Mouse (Mus musculus): ENCODE measurements around the gene Snap25. TPM values are rescaled to one million over a fixed set of nuclear protein-coding genes. Genes with fewer than 3 reads are reported as not detected.

Gene Snap25
- polyA plus RNA-seq, 1 experiment from 2014 or later = 192 TPM

- H3K36me3 ChIP-seq = peaks cover 31% of the 10 kb centered on the region
- H3K27ac ChIP-seq (replicated peaks) = no peak overlapping the region
- no peaks in the 10 kb centered on the region for H3K4me1 ChIP-seq (replicated peaks)
- H3K9me3 ChIP-seq = no peaks in the 10 kb centered on the region
- H3K9ac ChIP-seq = no peak overlapping the region
- no peak overlapping the region for H3K4me2 ChIP-seq
- no peaks in the 10 kb centered on the region for H3K27me3 ChIP-seq
- 92% methylated on average over 4 of the region's 4 CpGs for WGBS
- no peak overlapping the region for H3K4me3 ChIP-seq
- ATAC-seq (ENCODE audit: low read depth) = no peak
Measured at GRCm38 (mm10) chr2:136784310-136784709, 71.1 kb downstream of the Snap25 start.

GRCm38 (mm10) chr2:136788379-136788778, 75.1 kb downstream of the Snap25 start:
- no peak overlapping the region for H3K9ac ChIP-seq
- H3K4me2 ChIP-seq = no peak overlapping the region
- H3K4me1 ChIP-seq (replicated peaks) = no peaks in the 10 kb centered on the region
- no peaks in the 10 kb centered on the region for H3K9me3 ChIP-seq
- H3K36me3 ChIP-seq = 0 out of 2 replicates have a peak, but pooled peaks cover 7% of the 10 kb centered on the region
- no peak overlapping the region for H3K4me3 ChIP-seq
- no peaks in the 10 kb centered on the region for H3K27me3 ChIP-seq
- no peak for ATAC-seq (ENCODE audit: low read depth)
- 71% methylated on average over 4 of the region's 4 CpGs for WGBS
- no peak overlapping the region for H3K27ac ChIP-seq (replicated peaks)

GRCm38 (mm10) chr2:136796518-136796917, 83.3 kb downstream of the Snap25 start:
- Histone ChIP-seq H3K36me3 (no peaks in the 10 kb centered on the region), H3K9ac (no peak overlapping the region), H3K9me3 (no peaks in the 10 kb centered on the region), H3K4me1 (replicated peaks) (no peaks in the 10 kb centered on the region), H3K4me2 (no peak overlapping the region), H3K4me3 (no peak overlapping the region), H3K27me3 (no peaks in the 10 kb centered on the region), H3K27ac (replicated peaks) (no peak overlapping the region)
- no peak for ATAC-seq (ENCODE audit: low read depth)
- 93% methylated on average over 1 of the region's 1 CpGs for WGBS

GRCm38 (mm10) chr2:136798887-136799430, 85.7 kb downstream of the Snap25 start:
- H3K9me3 ChIP-seq = no peaks in the 10 kb centered on the region
- 73% methylated on average over 2 of the region's 2 CpGs for WGBS

GRCm38 (mm10) chr2:136801102-136801501, 87.8 kb downstream of the Snap25 start:
- no peaks in the 10 kb centered on the region for H3K36me3 ChIP-seq
- H3K4me2 ChIP-seq = no peak overlapping the region
- no peak overlapping the region for H3K27ac ChIP-seq (replicated peaks)
- ATAC-seq (ENCODE audit: low read depth) = no peak
- H3K27me3 ChIP-seq = no peaks in the 10 kb centered on the region
- no peaks in the 10 kb centered on the region for H3K4me1 ChIP-seq (replicated peaks)
- H3K9ac ChIP-seq = no peak overlapping the region
- H3K9me3 ChIP-seq = no peaks in the 10 kb centered on the region
- H3K4me3 ChIP-seq = no peak overlapping the region

More at GRCm38 (mm10) chr2:136798887-136799430, 85.7 kb downstream of the Snap25 start:
- H3K4me1 ChIP-seq (replicated peaks) = no peaks in the 10 kb centered on the region
- no peak for ATAC-seq (ENCODE audit: low read depth)
- H3K4me3 ChIP-seq = no peak overlapping the region
- H3K4me2 ChIP-seq = no peak overlapping the region
- no peaks in the 10 kb centered on the region for H3K27me3 ChIP-seq
- H3K27ac ChIP-seq (replicated peaks) = no peak overlapping the region
- H3K9ac ChIP-seq = no peak overlapping the region
- H3K36me3 ChIP-seq = no peaks in the 10 kb centered on the region

- ATAC-seq (ENCODE audit: low read depth) = no peak
- Histone ChIP-seq H3K4me1 (replicated peaks) (no peaks in the 10 kb centered on the region), H3K4me3 (no peak overlapping the region), H3K9me3 (no peaks in the 10 kb centered on the region), H3K9ac (no peak overlapping the region), H3K27me3 (no peaks in the 10 kb centered on the region), H3K27ac (replicated peaks) (no peak overlapping the region), H3K36me3 (no peaks in the 10 kb centered on the region), H3K4me2 (no peak overlapping the region)
- 84% methylated on average over 3 of the region's 3 CpGs for WGBS
Measured at GRCm38 (mm10) chr2:136802076-136802475, 88.8 kb downstream of the Snap25 start.

GRCm38 (mm10) chr2:136803142-136803541, 89.9 kb downstream of the Snap25 start:
- Histone ChIP-seq H3K9me3 (no peaks in the 10 kb centered on the region), H3K9ac (no peak overlapping the region), H3K4me2 (no peak overlapping the region), H3K27me3 (no peaks in the 10 kb centered on the region), H3K4me1 (replicated peaks) (no peaks in the 10 kb centered on the region), H3K36me3 (no peaks in the 10 kb centered on the region), H3K27ac (replicated peaks) (no peak overlapping the region), H3K4me3 (no peak overlapping the region)
- no peak for ATAC-seq (ENCODE audit: low read depth)
- 92% methylated on average over 7 of the region's 7 CpGs for WGBS

GRCm38 (mm10) chr2:136807992-136808726, 94.9 kb downstream of the Snap25 start:
- Histone ChIP-seq H3K4me3 (no peak overlapping the region), H3K36me3 (no peaks in the 10 kb centered on the region), H3K27ac (replicated peaks) (no peak overlapping the region), H3K4me1 (replicated peaks) (no peaks in the 10 kb centered on the region), H3K9me3 (no peaks in the 10 kb centered on the region), H3K9ac (no peak overlapping the region), H3K4me2 (no peak overlapping the region), H3K27me3 (no peaks in the 10 kb centered on the region)
- WGBS = 63% methylated on average over 8 of the region's 8 CpGs
- no peak for ATAC-seq (ENCODE audit: low read depth)

- no peaks in the 10 kb centered on the region for H3K27me3 ChIP-seq
- ATAC-seq (ENCODE audit: low read depth) = no peak
- H3K4me1 ChIP-seq (replicated peaks) = no peaks in the 10 kb centered on the region
- H3K4me2 ChIP-seq = no peak overlapping the region
- no peak overlapping the region for H3K4me3 ChIP-seq
- H3K9me3 ChIP-seq = no peaks in the 10 kb centered on the region
- 97% methylated on average over 1 of the region's 1 CpGs for WGBS
- no peak overlapping the region for H3K27ac ChIP-seq (replicated peaks)
- no peak overlapping the region for H3K9ac ChIP-seq
- no peaks in the 10 kb centered on the region for H3K36me3 ChIP-seq
Measured at GRCm38 (mm10) chr2:136811331-136811730, 98.1 kb downstream of the Snap25 start.

GRCm38 (mm10) chr2:136816717-136817400, 103.6 kb downstream of the Snap25 start:
- ATAC-seq (ENCODE audit: low read depth) = no peak; the same call in 1 of the 2 replicates
- H3K36me3 ChIP-seq = no peaks in the 10 kb centered on the region
- no peak overlapping the region for H3K4me2 ChIP-seq
- no peaks in the 10 kb centered on the region for H3K4me1 ChIP-seq (replicated peaks)
- H3K27me3 ChIP-seq = no peaks in the 10 kb centered on the region
- 63% methylated on average over 9 of the region's 9 CpGs for WGBS
- H3K9ac ChIP-seq = no peak overlapping the region
- no peak overlapping the region for H3K4me3 ChIP-seq
- H3K9me3 ChIP-seq = no peaks in the 10 kb centered on the region
- no peak overlapping the region; the same call in 1 of the 2 replicates for H3K27ac ChIP-seq (replicated peaks)

GRCm38 (mm10) chr2:136823751-136824716, 110.8 kb downstream of the Snap25 start:
- no peak overlapping the region for H3K4me3 ChIP-seq
- H3K36me3 ChIP-seq = no peaks in the 10 kb centered on the region
- 56% methylated on average over 5 of the region's 5 CpGs for WGBS
- H3K9me3 ChIP-seq = no peaks in the 10 kb centered on the region
- ATAC-seq (ENCODE audit: low read depth) = no peak
- H3K27ac ChIP-seq (replicated peaks) = no peak overlapping the region
- H3K27me3 ChIP-seq = no peaks in the 10 kb centered on the region
- H3K9ac ChIP-seq = no peak overlapping the region
- no peak overlapping the region for H3K4me2 ChIP-seq
- no peaks in the 10 kb centered on the region for H3K4me1 ChIP-seq (replicated peaks)

- no peaks in the 10 kb centered on the region for H3K36me3 ChIP-seq
- no peak for ATAC-seq (ENCODE audit: low read depth)
- H3K4me3 ChIP-seq = no peak overlapping the region
- H3K27me3 ChIP-seq = no peaks in the 10 kb centered on the region
- no peaks in the 10 kb centered on the region for H3K4me1 ChIP-seq (replicated peaks)
- no peak overlapping the region for H3K4me2 ChIP-seq
- no peak overlapping the region for H3K27ac ChIP-seq (replicated peaks)
- 90% methylated on average over 4 of the region's 4 CpGs for WGBS
- H3K9ac ChIP-seq = no peak overlapping the region
- H3K9me3 ChIP-seq = no peaks in the 10 kb centered on the region
Measured at GRCm38 (mm10) chr2:136827612-136828011, 114.4 kb downstream of the Snap25 start.

Data from neural tube, embryonic 13.5 days (tissue).